Mouse (Mus musculus) erythroblast, embryonic 14.5 days (primary cell): ENCODE data around the gene Gm9922.

Experiments
- GATA1 ChIP-seq: IDR thresholded peaks from 2 replicates; pipeline ENCODE4 v1.6.1; 2012; ENCODE audit warnings: low read length, inconsistent platforms, mixed read lengths
- TAL1 ChIP-seq: IDR thresholded peaks from 3 replicates; pipeline ENCODE4 v1.6.1; 2012; ENCODE audit warnings: low read length, inconsistent platforms, mixed read lengths

GRCm38 (mm10) chr14:101687696-101688095 lies 41.9 kb downstream of the Gm9922 start:
- TF ChIP-seq TAL1, result no peak
- TF ChIP-seq GATA1, result no peak
